Mouse (Mus musculus): ENCODE measurements around the gene Rab35.
A peak's percentile ranks its signal among the peaks of the same experiment; 100 is the strongest.

Rab35 gene

DNA sequence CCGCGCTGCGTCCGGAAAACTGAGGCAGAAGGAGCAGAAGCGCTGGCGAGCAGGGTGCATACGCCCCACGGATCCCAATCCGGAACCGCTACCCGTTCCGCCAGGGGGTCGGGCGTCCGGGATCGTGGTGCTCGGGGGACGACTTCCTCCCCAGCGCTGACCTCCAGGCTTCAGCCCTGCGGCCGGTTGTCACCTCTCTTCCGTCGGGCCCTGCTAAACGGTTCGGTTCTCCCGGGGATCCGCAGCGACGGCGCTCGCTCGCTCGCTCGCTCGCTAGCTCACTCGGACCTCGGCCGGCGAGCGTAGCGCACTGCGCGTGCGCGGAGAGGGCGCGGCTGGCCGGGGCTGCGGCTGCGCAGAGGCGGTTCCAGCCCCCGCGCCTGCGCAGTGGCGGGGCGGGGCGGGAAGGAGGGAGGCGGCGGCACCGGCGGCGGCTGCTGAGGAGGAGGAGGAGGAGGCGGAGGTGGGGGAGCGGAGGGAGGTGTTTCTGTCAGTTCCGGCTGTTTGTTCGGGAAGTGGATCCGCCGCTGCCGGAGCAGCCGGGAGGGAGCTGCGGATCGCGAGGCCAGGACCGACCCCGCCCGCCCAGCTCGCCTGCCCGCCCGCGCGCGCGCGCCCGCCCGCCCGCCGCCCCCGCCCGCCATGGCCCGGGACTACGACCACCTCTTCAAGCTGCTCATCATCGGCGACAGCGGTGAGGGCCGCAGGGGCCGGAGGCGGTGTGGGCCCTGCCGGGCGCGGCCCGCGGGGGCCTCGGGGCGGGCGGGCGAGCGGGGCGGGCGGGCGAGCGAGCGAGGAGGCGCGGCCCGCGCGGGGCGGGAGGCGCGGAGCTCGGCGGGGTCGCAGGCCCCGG lies at the start of gene Rab35:
TSS of gene Rab35 (plus strand) at position 404 of the 853 bp plus-strand sequence.
- peak; percentile 96 for DNase-seq

DNA sequence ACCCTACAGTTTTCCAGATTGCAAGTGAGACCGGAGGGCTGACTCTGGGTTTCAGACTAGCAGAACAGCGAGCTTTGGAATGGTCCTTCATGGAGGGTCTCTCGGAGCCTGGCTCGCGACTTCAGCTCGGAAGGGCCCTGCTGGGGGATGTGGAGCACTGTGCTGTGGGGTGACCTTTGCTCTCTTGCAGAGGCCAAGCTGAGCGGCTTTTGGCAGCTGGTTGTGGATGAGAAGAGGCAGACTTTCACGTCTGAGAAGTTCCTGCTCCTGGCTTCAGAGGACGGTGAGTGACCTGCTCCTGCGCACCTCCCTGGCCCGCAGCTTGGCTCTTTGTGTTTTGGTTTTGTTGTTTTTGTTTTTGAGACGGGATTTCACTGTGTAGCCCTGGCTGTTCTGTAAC lies 46.1 kb upstream of the Rab35 start:
- DNase-seq: no peak

DNA sequence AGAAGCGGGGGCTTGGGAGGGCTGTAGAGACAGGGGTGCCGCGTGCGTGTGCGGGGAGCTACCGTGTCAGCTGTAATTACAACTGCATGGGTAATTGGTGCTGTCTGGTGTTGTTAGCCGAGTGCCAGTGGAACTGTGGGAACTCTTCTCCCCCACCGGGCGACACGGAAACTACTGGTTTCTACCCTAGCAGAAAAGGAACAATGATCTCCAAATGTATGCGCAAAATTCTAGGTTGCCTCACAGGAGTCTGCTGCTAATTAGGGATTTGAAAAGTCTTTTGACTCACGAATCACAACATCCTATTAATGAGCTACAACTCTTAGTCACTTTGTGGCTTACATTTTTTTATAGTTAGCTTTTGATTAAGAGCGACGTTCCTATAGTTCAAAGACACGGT lies 45.5 kb upstream of the Rab35 start:
- DNase-seq: no peak

DNA sequence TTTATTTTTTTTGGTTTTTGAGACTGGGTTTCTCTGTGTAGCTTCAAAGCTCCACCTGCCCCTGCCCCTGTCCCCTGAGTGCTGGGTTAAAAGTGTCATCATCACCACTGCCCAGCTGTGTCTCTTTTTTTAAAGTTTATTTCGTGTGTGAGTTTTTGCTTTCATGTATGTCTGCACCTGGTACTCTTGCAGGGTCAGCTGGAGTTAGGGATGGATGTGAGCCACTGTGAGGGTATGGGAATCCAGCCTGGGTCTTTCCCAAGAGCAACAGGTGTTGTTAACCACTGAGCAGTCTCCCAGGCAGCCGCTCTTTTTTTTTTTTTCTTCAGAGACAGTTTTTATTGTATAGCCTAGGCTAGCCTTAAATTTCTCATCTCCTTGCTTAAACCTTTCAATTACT lies 44.9 kb upstream of the Rab35 start:
- DNase-seq: no peak

DNA sequence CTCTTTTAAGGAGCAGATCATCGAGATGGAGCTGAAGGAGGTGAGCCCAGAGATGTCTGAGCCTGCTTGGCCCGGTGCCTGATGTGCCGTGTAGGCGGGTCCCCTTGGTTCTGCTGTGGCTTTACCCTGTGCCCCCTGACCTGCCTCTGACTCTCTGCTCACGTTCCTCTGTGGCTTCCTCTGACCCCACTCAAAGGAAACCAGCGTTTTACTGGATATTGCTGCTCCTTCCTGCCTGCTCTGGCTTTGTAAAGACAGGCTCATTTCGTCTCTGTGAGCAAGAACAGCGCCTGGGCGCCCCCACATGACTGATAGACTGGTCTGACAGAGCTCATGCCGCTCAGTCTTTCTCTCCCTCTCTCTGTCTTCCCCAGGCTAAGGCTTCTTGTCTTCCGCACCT lies 40.7 kb upstream of the Rab35 start:
- DNase-seq: no peak

DNA sequence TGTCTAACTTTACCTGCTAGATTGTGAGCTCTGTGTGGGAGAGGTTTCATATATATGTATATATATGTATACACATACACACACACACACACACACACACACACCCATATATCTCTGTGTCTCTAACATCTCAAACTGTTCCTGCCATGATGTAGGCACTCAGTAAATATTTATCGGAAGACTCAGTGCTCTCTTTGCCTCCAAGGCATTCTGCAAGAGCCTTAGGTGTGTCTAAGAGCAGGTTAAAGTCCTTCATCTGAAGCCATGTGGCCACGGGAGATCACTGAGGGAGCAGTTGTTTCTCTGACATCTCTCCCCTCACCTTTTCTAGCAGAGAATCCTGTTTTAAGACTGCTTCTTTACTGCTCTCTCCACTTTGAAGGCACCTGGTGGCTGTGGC lies 40.2 kb upstream of the Rab35 start:
- no peak for DNase-seq

DNA sequence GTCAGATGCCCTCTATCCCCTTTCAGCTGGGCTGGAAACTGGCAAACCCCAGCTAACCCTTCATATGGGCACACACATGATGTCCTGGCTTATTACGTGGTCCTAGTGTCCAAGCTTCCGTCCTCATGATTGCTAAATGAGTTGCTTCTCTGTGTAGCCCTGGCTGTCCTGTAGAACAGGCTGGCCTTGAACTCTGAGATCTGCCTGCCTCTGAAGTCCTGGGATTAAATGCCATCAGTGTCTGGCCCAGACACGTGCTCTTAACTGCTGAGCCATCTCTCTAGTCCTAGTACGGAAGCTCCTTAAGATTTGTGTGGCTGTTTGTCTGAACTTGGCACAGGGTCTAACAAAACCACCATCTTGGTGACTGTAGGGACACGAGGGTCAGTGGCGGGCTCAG lies 28.1 kb upstream of the Rab35 start:
- DNase-seq: no peak

DNA sequence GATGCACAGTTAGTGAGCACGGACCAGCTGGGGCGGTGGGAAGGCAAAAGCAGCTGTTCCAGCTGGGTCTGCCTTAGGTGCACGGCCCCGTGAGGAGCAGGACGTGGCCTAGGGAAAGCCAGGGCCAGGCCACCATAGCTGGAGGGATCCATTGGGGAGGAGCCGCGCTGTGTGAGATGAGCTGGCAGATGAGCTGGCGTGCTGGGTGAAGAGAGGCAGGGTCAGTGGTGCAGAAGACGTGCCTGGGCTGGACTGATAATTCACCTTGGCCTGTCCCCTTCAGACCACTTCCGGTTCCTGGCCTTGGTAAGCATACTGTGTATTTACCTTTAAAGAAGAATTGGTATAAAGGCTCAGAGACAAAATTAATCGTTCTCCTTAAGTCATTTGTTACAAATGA lies 20.1 kb upstream of the Rab35 start:
- no peak for DNase-seq

DNA sequence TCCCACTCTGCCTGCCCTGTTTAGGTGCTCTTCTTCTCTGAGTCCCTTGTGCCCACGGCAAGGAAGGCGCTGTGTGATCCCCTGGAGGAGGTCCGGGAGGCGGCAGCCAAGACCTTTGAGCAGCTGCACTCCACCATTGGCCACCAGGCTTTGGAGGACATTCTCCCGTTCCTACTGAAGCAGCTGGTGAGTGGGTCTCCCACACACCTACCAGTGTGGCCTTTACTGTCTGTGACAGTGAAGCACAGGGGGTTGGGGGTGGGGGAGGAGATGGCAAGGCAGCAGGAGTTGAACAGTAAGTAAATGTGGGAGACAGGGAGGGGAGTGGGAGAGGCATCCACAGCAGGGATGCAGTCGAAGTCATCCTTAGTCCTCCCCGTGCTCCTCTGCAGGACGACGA lies 18.4 kb upstream of the Rab35 start:
- no peak for DNase-seq

DNA sequence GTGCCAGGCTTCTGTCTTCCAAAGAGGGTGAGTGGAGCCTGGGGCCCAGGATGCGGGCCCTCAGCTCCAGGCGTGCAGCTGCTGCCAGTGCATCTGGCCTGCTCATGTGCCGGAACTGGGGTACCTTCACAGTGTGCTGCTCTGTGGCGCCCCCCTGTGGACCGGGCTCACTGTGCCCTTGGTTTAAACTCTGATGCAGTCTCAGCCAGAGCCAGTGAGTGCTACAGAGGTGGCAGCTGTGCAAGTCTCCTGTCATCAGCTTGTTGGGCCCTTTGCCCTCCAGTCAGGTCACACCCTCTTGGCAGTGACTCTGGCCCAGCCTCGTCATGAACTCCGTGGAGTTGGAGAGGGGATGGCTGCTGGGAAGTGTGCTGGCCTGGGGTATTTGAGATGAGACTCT lies 16.8 kb upstream of the Rab35 start:
- peak; percentile 18 to 26 for DNase-seq

DNA sequence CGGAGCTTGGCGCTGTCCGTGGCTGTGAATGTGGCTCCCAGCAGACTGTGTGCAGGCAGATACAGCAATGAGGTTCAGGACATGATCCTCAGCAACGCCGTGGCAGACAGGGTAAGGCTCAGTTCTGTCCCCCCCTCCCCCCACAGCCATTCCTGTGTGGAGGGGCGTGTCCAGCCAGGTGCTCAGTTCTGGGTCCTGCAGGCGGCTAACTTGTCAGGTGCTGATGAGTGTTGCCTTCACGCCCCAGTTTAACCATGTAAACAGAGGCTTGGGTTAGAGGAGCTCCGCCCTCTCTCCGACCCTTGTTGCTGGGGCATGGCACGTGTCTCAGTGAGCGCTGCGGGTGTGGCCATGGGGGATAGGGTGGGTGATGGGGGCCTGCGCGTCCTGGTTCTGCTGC lies 12.0 kb upstream of the Rab35 start:
- DNase-seq: no peak

DNA sequence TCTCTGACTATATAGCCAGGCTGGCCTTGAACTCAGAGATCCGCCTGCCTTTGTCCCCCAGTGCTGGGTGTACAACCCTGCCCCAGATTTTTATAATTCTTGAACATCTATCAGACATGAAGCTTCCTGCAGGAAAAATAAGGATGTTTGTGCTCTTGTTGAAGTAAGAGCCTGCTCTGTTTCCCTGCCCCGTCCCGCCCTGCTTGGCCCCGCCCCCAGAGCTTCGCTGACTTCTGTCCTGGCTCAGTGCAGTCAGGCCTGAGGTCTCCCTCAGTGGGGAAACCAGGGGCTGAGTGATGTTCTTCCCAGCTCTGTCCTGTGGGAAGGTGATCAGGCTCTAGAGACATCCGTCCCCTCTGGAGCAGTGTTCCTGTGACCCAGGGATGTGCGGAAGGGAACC lies 9.0 kb upstream of the Rab35 start:
- DNase-seq: no peak

DNA sequence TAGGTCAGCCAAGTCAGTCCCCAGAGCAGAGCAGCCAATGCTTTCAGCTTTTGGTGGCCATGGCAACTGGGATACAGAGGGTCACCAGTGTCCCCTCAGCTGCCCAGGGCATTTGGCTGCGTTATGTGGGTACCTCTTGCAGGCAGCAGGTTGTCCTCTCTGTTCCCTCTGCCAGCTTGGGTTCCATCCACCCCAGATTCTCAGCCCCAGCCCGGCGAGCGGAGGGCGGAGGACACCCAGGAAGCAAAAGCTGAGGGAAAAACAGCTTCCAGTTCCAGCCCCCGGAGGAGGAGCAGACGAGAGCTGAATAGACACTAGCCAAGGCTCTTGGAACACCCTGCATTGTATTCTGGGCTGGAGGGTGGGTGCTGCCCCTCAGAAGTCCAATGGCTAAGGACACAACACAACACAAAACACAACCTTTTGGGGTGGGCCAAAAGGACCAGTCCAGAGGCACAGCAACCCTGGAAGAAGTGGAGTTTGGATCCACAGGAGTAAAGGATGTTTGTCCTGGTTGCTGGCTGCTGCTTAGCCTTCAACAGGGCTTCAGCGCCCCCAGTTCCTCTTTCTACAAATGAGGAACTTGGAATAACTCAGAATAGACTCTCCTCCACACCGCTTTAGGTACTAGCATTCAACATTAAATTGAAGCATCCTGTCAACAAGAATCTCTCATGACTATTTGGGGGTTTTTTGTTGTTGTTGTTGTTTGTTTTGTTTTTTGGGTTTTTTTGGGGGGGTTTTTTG lies 7.8 kb upstream of the Rab35 start:
- no peak for DNase-seq

DNA sequence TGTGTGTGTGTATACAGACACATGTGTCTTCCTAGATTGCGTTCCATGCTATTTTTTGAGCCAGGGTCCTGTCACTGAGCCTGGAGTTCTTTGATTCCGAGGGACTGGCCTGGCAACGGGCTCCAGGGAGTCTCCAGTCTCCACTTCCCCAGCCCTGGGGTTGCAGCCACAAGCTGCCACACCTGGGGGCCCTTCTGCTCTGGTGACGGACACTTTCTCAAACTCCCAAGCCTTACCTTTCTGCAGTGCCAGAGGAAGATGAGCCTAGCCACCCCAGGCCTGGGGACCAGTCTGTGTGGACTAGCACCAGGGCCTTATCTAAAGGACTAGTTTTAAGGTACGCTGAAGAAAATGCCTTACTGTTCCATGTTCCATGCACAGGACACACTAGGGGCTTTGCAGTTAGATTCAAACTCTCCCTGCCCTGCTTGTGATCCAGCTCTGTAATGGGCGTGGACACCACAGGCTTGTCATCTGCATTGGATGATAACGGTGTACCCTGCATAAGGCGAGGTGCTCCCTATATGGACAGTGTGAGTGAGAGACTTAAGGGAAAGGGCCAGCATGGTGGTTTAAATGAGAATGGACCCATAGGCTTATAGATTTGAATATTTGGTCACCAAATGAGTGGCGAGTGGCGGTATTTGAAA lies 5.3 kb upstream of the Rab35 start:
- no peak for DNase-seq

DNA sequence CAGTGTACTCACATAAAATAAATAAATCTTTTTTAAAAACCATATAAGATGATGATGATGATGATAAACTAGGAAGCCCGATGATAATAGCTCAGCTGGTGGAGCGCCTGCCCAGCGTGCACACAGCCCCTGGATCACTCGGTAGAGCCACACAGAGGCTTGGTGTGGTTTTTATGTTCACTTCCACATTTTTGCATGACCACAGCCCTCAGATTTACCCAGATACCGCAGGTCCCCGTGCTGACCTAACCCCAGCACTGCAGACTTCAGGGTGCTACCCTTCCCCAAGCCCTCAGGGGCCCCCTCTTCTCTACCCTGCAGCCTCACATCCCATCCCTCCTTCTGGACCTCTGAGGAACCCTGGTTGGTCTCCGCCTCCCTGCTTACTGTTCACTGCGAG lies 3.6 kb upstream of the Rab35 start:
- no peak for DNase-seq

DNA sequence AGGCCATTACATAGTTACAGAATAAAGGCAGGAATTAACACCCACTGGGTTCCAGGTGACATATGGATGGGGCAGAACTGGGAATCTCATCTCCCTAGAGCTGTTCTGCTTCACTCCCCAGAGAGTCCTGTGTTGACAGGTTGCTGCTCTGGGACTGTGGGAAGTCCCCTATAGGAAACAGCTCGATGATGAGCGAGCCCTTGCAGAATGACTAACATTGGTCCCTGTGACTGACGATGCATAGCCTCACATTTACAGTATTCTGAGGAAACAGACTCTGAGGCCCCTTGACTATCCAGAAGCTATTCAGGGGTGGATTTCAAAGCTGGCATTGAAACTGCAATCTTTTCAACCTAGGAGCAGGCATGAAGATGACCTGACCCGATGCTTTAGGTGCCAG lies 2.0 kb upstream of the Rab35 start:
- DNase-seq: no peak

DNA sequence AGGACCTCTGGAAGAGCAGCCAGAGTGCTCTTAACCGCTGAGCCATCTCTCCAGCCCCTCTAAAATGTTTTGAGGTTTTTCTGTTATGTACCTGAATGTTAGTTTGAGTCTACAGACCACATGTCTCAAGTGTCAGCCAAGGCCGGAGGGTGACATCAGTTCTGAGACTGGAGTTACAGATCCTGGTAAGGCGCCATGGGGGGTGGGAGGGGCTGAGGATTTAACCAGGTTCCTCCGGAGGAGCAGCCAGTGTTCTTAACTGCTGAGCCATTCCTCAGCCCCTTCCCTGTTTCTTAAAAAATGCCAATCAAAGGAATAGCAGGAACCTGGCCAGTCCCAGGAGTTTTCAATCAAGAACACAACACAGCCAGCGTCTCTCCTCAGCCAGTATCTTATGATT lies 1.4 kb upstream of the Rab35 start:
- DNase-seq: no peak

DNA sequence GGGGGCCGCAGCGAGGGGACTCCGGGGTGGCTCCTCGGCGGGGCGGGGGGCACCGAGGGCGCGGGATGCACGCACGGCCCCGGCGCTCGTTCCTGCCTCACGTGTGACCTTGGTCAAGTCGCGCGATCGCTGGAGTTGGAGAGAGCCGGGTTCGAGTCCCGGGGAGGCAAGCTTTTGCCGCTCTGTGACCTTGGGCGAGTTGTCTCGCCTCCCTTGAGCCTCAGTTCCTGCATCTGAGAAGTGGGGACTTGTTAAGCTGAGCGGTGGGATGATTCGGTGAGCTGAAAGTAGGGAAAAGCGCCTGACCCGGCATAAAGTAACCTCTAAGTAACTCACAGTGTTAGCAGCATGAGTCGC lies 628 bp downstream of the Rab35 start:
- DNase-seq: peak in 1 of 2 experiments; percentile 29

DNA sequence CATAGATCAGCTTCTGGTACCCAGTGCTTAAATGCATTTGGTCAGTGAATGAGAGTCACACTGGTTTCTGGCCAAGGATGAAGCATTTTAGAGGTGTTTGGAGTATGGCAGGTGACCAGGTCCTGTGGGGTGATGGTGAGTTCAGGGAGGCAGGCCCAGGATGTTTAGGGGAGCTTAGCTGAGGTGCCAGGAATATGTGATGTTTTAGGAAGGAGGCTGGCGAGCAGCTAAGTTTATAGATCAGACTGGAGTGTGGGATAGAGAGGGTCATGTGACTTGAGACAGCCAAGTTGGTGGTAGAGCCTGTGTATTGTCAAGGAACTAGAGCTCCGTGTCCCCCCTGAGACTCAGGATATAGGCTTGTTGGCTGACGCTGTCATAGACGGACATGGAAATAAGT lies 1.4 kb downstream of the Rab35 start:
- DNase-seq: no peak

DNA sequence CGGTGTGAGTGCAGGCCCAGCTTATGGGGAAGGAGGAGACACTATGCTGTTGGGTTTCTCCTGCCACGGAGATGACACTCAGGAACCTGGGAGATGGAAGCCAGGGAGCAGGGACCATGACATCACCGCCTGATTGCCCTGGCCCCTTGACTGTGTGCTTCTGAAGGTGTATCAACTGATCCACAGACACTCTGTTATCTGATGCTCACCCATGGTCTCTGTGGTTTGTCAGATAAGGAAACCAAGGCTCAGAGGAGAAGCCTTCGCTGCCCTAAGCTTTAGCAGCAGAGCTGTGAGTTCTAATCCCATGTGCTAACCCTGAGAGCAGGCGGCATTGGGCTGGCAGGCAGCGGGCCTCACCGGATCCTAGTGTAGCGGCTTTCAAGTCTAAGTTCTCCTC lies 2.3 kb downstream of the Rab35 start:
- no peak for DNase-seq

DNA sequence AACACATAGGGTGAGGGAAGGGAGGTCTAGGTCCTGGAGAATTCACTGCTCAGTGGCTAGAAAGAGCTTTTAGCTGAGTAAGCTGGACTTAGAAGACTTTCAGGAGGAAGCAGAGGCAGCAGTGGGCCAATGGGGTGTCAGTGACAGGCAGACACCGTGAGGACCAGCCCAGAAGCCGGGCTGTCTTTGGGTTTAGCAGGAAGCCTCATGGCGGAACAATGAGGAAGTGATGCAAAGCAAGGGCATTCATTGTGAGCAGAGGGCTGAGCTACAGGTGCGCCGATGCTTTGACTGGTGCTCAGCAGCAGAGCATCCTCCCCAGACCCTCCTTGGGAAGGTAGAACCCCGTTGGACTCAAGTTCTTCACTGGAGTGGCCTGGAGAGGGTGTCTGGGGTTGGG lies 3.8 kb downstream of the Rab35 start:
- peak in 1 of 2 experiments; percentile 19 for DNase-seq

DNA sequence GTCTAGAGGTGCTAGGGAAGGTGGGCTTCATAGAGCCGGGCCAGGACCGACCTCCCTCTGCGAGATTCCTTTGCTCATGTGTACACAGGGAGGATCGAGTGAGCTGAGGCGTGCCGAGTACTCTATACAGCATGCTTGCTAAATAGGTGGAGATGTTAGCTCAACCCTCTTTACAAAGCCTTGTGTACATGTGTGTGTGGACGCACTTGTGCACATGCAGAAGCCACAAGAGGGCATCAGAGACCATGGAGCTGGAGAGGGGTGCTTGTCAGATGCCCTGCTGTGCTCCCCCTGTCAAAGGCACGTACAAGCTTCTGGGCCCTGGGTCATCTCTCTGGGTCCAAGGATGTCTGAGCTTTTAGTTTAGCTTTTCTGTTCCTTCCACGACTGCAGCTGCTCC lies 12.5 kb downstream of the Rab35 start:
- peak; percentile 23 to 45 for DNase-seq

DNA sequence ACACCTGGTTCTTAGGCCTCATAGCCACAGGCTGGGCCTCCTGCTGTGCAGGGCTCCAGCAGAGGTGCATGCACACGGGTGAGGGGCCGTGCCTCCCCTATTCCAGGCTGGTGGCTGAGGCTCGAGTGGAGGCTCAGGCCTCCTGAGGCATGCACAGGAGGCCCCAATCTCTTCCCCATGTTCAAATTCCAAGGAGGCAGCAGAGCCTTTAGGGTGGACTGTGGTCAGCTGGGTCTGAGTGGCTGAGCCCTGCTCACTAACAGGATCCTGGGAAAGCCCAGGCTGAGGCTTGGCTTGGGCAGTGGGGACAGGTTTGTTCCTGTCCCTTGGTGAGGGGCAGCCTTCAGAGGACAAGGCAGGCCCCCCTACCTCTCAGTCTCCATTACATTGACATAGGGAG lies 17.2 kb downstream of the Rab35 start:
- DNase-seq: no peak

DNA sequence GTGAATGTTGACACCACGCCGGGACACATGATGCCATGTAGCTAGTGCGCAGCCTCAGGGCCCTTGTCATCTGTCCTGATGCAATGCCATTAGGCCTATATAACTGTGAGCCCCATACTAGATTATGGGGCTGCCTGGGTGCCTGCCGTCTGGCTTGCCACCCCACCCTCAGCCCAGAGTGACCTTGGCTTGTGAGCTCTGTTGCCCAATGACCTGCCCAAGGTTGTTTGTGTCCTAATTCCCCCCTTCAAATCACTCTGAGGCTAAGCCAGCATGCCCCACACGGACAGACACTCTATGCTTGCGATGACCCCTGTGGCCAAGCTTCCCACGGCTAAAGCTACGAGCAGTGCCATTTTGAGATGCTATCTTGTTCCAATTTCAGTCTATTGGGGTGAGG lies 18.0 kb downstream of the Rab35 start:
- DNase-seq: no peak
